Mouse (Mus musculus) heart, embryonic 14.5 days (tissue): ENCODE measurements around the gene Prdm2. TPM values are rescaled to one million over a fixed set of nuclear protein-coding genes. Genes with fewer than 3 reads are reported as not detected.

ENCODE experiments used
- ATAC-seq: fragments of 200-750 bp; cut with Nextera tagmentation; 2 replicates; pipeline ENCODE4 v1.8.0; 2017; ENCODE audit warnings: low read depth, moderate TSS enrichment; ENCODE audit not compliant: insufficient number of reproducible peaks, insufficient read depth, low FRiP score
- H3K27ac ChIP-seq, 2 experiments: fragments of 200-500 bp in 1 of 2; fragments of 300-500 bp in 1 of 2; sonication (generic) in 1 of 2; replicated peaks in 1 of 2; 2 replicates each; pipeline ENCODE4 v1.5.1; 2012 to 2014; ENCODE audit warnings: low read depth in 2 of 2, low read length in 2 of 2, control low read depth in 1 of 2, mild to moderate bottlenecking in 1 of 2, mixed read lengths in 1 of 2; ENCODE audit not compliant: control insufficient read depth in 1 of 2, insufficient read depth in 1 of 2
- H3K27me3 ChIP-seq: fragments of 300-500 bp; sonication (generic); 2 replicates; pipeline ENCODE4 v1.6.1; 2014; ENCODE audit warnings: mild to moderate bottlenecking, low read length, control low read depth; ENCODE audit not compliant: control insufficient read depth, insufficient read depth
- H3K36me3 ChIP-seq: fragments of 300-500 bp; sonication (generic); 2 replicates; pipeline ENCODE4 v1.6.1; 2014; ENCODE audit warnings: mild to moderate bottlenecking, control low read depth, low read length, mixed read lengths; ENCODE audit not compliant: control insufficient read depth, insufficient read depth
- H3K4me1 ChIP-seq, 2 experiments: fragments of 200-500 bp in 1 of 2; fragments of 300-500 bp in 1 of 2; sonication (generic) in 1 of 2; 2 replicates each; pipeline ENCODE4 v1.6.1; 2012 to 2014; ENCODE audit warnings: low read length in 2 of 2, control low read depth in 1 of 2, mixed read lengths in 1 of 2; ENCODE audit not compliant: control insufficient read depth in 2 of 2, insufficient read depth in 2 of 2
- H3K4me2 ChIP-seq: fragments of 300-500 bp; sonication (generic); 2 replicates; pipeline ENCODE4 v1.6.1; 2014; ENCODE audit warnings: mild to moderate bottlenecking, low read length
- H3K4me3 ChIP-seq, 2 experiments: fragments of 200-500 bp in 1 of 2; fragments of 300-500 bp in 1 of 2; sonication (generic) in 1 of 2; 2 replicates each; pipeline ENCODE4 v1.5.1; 2012 to 2014; ENCODE audit warnings: low read length in 2 of 2, mild to moderate bottlenecking in 2 of 2, control low read depth in 1 of 2, low read depth in 1 of 2, moderate library complexity in 1 of 2; ENCODE audit not compliant: control insufficient read depth in 1 of 2, insufficient read depth in 1 of 2
- H3K9ac ChIP-seq: fragments of 300-500 bp; sonication (generic); 2 replicates; pipeline ENCODE4 v1.6.1; 2014; ENCODE audit warnings: mild to moderate bottlenecking, low read length
- H3K9me3 ChIP-seq: fragments of 300-500 bp; sonication (generic); 2 replicates; pipeline ENCODE4 v1.6.1; 2016; ENCODE audit warnings: low read length, control low read depth; ENCODE audit not compliant: control insufficient read depth
- WGBS: fragments of 180-500 bp; shearing (Covaris S2); extraction: QIAGEN DNeasy Blood & Tissue Kit; methylation state at CpG from one replicate; pipeline ENCODE4 v1.1.7; 2014; 5-methylcytosine and 5-hydroxymethylcytosine counted together
- polyA plus RNA-seq: library from polyadenylated mRNA; unstranded; fragments of >200 nt; fragmentation: Nextera tagmentation; extraction: Ambion mirVana; gene quantifications from 2 replicates; pipeline ENCODE4 v1.2.1, GENCODE M21; 2014

Prdm2 gene
- polyA plus RNA-seq, 1 experiment from 2014 or later, result 8.7 TPM

- ATAC-seq, result peak; percentile 31
Observed at GRCm38 (mm10) chr4:143211584-143212340, 1.0 kb downstream of the Prdm2 start.

GRCm38 (mm10) chr4:143209997-143210396, 2.8 kb downstream of the Prdm2 start:
- peaks cover 5 to 9% of the 10 kb centered on the region in 2 experiments; a peak in 3 of 4 replicates for H3K4me1 ChIP-seq
- no peaks in the 10 kb centered on the region for H3K27me3 ChIP-seq
- H3K4me2 ChIP-seq, result no peak overlapping the region
- no peaks in the 10 kb centered on the region for H3K36me3 ChIP-seq
- no peak overlapping the region for H3K9ac ChIP-seq
- WGBS, result 90% methylated on average over 2 of the region's 2 CpGs
- no peak for ATAC-seq
- no peak overlapping the region for H3K4me3 ChIP-seq
- no peak overlapping the region for H3K27ac ChIP-seq
- H3K9me3 ChIP-seq, result no peaks in the 10 kb centered on the region

More at GRCm38 (mm10) chr4:143211584-143212340, 1.0 kb downstream of the Prdm2 start:
- WGBS, result 10% methylated on average over 43 of the region's 43 CpGs
- Histone ChIP-seq H3K9ac (peak overlapping the region; percentile 89), H3K9me3 (no peaks in the 10 kb centered on the region), H3K27me3 (no peaks in the 10 kb centered on the region), H3K36me3 (no peaks in the 10 kb centered on the region), H3K4me2 (peak overlapping the region; percentile 72), H3K4me3 (peak overlapping the region; percentile 71 to 87), H3K27ac (peak overlapping the region; percentile 21 to 82; a peak in 3 of 4 replicates), H3K4me1 (peaks cover 5 to 9% of the 10 kb centered on the region in 2 experiments; a peak in 3 of 4 replicates)

GRCm38 (mm10) chr4:143202653-143203052, 10.1 kb downstream of the Prdm2 start:
- H3K36me3 ChIP-seq, result no peaks in the 10 kb centered on the region
- no peak overlapping the region for H3K4me2 ChIP-seq
- no peaks in the 10 kb centered on the region for H3K9me3 ChIP-seq
- no peak overlapping the region for H3K9ac ChIP-seq
- H3K4me3 ChIP-seq, result no peak overlapping the region
- H3K27me3 ChIP-seq, result no peaks in the 10 kb centered on the region
- H3K27ac ChIP-seq, result no peak overlapping the region
- H3K4me1 ChIP-seq, result no peaks in the 10 kb centered on the region
- ATAC-seq, result no peak
- WGBS, result 73% methylated on average over 3 of the region's 3 CpGs

GRCm38 (mm10) chr4:143198371-143198770, 14.4 kb downstream of the Prdm2 start:
- 83% methylated on average over 3 of the region's 3 CpGs for WGBS
- ATAC-seq, result no peak

GRCm38 (mm10) chr4:143197845-143198356, 14.9 kb downstream of the Prdm2 start:
- Histone ChIP-seq H3K4me2 (no peak overlapping the region), H3K9ac (no peak overlapping the region), H3K27ac (no peak overlapping the region), H3K4me3 (no peak overlapping the region), H3K4me1 (no peaks in the 10 kb centered on the region), H3K27me3 (no peaks in the 10 kb centered on the region), H3K36me3 (no peaks in the 10 kb centered on the region), H3K9me3 (no peaks in the 10 kb centered on the region)
- no peak for ATAC-seq
- 88% methylated on average over 5 of the region's 5 CpGs for WGBS

More at GRCm38 (mm10) chr4:143198371-143198770, 14.4 kb downstream of the Prdm2 start:
- Histone ChIP-seq H3K27ac (no peak overlapping the region), H3K36me3 (no peaks in the 10 kb centered on the region), H3K4me3 (no peak overlapping the region), H3K27me3 (no peaks in the 10 kb centered on the region), H3K9me3 (no peaks in the 10 kb centered on the region), H3K4me1 (no peaks in the 10 kb centered on the region), H3K4me2 (no peak overlapping the region), H3K9ac (no peak overlapping the region)

- Histone ChIP-seq H3K36me3 (no peaks in the 10 kb centered on the region), H3K4me3 (no peak overlapping the region), H3K9ac (no peak overlapping the region), H3K27me3 (no peaks in the 10 kb centered on the region), H3K4me2 (no peak overlapping the region), H3K9me3 (no peaks in the 10 kb centered on the region), H3K4me1 (peaks cover 0 to 5% of the 10 kb centered on the region in 2 experiments; a peak in 1 of 4 replicates), H3K27ac (no peak overlapping the region)
- 82% methylated on average over 5 of the region's 5 CpGs for WGBS
- no peak for ATAC-seq
Observed at GRCm38 (mm10) chr4:143194328-143194727, 18.5 kb downstream of the Prdm2 start.

- no peaks in the 10 kb centered on the region for H3K36me3 ChIP-seq
- H3K4me2 ChIP-seq, result no peak overlapping the region
- no peaks in the 10 kb centered on the region for H3K9me3 ChIP-seq
- H3K4me1 ChIP-seq, result peaks cover 2 to 5% of the 10 kb centered on the region in 2 experiments; a peak in 1 of 4 replicates
- H3K4me3 ChIP-seq, result no peak overlapping the region
- no peak for ATAC-seq
- H3K27ac ChIP-seq, result no peak overlapping the region
- H3K27me3 ChIP-seq, result no peaks in the 10 kb centered on the region
- H3K9ac ChIP-seq, result no peak overlapping the region
- 87% methylated on average over 6 of the region's 6 CpGs for WGBS
Observed at GRCm38 (mm10) chr4:143193164-143193563, 19.6 kb downstream of the Prdm2 start.
